Mouse (Mus musculus): ENCODE measurements around the gene BC049352. TPM values are rescaled to one million over a fixed set of nuclear protein-coding genes. Genes with fewer than 3 reads are reported as not detected.

The BC049352 gene
- polyA plus RNA-seq, 1 experiment from 2014 or later: 0.38 TPM

- H3K4me1 ChIP-seq (replicated peaks; ENCODE audit: control insufficient read depth, insufficient read depth, low read length): no peaks in the 10 kb centered on the region
- H3K36me3 ChIP-seq (ENCODE audit: control insufficient read depth, insufficient read depth): no peaks in the 10 kb centered on the region
- no peak overlapping the region for H3K9ac ChIP-seq (replicated peaks; ENCODE audit: low read depth, low read length)
- H3K27ac ChIP-seq (ENCODE audit: low read length): no peak overlapping the region
- 90% methylated on average over 6 of the region's 6 CpGs for WGBS
- no peak for ATAC-seq
- H3K4me3 ChIP-seq (replicated peaks; ENCODE audit: low read length): no peak overlapping the region
- H3K9me3 ChIP-seq (ENCODE audit: control insufficient read depth, low read length): no peaks in the 10 kb centered on the region
- H3K27me3 ChIP-seq (replicated peaks; ENCODE audit: control insufficient read depth, insufficient read depth, low read length): no peaks in the 10 kb centered on the region
- no peak overlapping the region for H3K4me2 ChIP-seq (ENCODE audit: low read length)
Measured at GRCm38 (mm10) chr9:45235668-45236227, 53.9 kb downstream of the BC049352 start.

DNA sequence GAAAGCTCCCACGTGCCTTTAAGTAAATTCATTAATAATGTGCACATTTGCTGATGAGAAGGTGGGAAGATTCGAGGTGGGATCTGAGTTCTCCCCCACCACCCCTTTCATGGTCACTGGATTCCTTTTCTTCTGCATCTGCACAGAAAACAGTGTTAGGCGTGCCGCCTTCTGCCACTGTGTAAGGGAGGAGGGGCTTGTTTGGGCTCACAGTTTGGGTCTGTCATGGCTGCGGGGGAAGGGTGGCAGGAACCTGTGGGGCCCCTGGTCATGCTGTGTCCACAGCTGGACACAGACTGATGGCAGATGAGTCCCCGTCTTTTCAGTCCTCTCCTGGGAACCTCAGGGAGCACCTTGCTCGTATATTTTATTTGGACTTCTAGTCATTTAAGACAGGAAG, 54.9 kb downstream of the BC049352 start:
- Histone ChIP-seq H3K9ac (replicated peaks; ENCODE audit: low read depth, low read length) (no peak overlapping the region), H3K4me2 (ENCODE audit: low read length) (no peak overlapping the region), H3K27ac (ENCODE audit: low read length) (no peak overlapping the region), H3K9me3 (ENCODE audit: control insufficient read depth, low read length) (no peaks in the 10 kb centered on the region), H3K4me3 (replicated peaks; ENCODE audit: low read length) (no peak overlapping the region), H3K36me3 (ENCODE audit: control insufficient read depth, insufficient read depth) (no peaks in the 10 kb centered on the region), H3K4me1 (replicated peaks; ENCODE audit: control insufficient read depth, insufficient read depth, low read length) (no peaks in the 10 kb centered on the region), H3K27me3 (replicated peaks; ENCODE audit: control insufficient read depth, insufficient read depth, low read length) (no peaks in the 10 kb centered on the region)
- ATAC-seq: no peak
- 46% methylated on average over 7 of the region's 7 CpGs for WGBS

- Histone ChIP-seq H3K4me1 (replicated peaks; ENCODE audit: control insufficient read depth, insufficient read depth, low read length) (no peaks in the 10 kb centered on the region), H3K27ac (ENCODE audit: low read length) (no peak overlapping the region), H3K36me3 (ENCODE audit: control insufficient read depth, insufficient read depth) (no peaks in the 10 kb centered on the region), H3K27me3 (replicated peaks; ENCODE audit: control insufficient read depth, insufficient read depth, low read length) (no peaks in the 10 kb centered on the region), H3K9me3 (ENCODE audit: control insufficient read depth, low read length) (no peaks in the 10 kb centered on the region), H3K4me3 (replicated peaks; ENCODE audit: low read length) (no peak overlapping the region), H3K4me2 (ENCODE audit: low read length) (no peak overlapping the region), H3K9ac (replicated peaks; ENCODE audit: low read depth, low read length) (no peak overlapping the region)
- no peak for ATAC-seq
- WGBS: 77% methylated on average over 5 of the region's 5 CpGs
Measured at GRCm38 (mm10) chr9:45241397-45241796, 59.6 kb downstream of the BC049352 start.

DNA sequence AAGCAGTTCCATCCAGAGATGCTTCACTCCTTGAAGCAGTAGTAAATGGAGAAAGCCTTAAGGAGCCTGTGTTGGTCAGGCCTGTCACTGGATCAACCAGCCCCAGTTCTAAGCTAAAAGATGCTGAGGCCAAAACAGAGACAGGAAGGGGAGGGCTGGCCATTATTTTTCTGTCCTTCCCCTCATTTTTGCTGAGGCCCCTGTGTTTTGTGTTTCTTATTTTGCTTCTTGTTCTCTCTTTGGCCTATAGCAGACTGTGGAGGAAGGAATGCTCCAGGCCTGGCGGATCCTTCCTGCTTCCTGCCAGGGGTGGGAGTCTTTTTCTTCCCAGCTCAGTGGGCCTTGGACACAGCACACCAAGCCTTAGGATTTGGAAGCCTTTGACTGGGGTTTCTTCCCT, 63.6 kb downstream of the BC049352 start:
- 79% methylated on average over 1 of the region's 1 CpGs for WGBS
- H3K4me2 ChIP-seq (ENCODE audit: low read length): no peak overlapping the region

GRCm38 (mm10) chr9:45246060-45246459, 64.3 kb downstream of the BC049352 start:
- no peak overlapping the region for H3K9ac ChIP-seq (replicated peaks; ENCODE audit: low read depth, low read length)
- H3K9me3 ChIP-seq (ENCODE audit: control insufficient read depth, low read length): no peaks in the 10 kb centered on the region
- no peaks in the 10 kb centered on the region for H3K36me3 ChIP-seq (ENCODE audit: control insufficient read depth, insufficient read depth)
- no peaks in the 10 kb centered on the region for H3K27me3 ChIP-seq (replicated peaks; ENCODE audit: control insufficient read depth, insufficient read depth, low read length)
- no peak overlapping the region for H3K27ac ChIP-seq (ENCODE audit: low read length)
- H3K4me2 ChIP-seq (ENCODE audit: low read length): no peak overlapping the region
- ATAC-seq: no peak
- 89% methylated on average over 6 of the region's 6 CpGs for WGBS
- no peak overlapping the region for H3K4me3 ChIP-seq (replicated peaks; ENCODE audit: low read length)
- H3K4me1 ChIP-seq (replicated peaks; ENCODE audit: control insufficient read depth, insufficient read depth, low read length): no peaks in the 10 kb centered on the region

More for the DNA sequence above, 63.6 kb downstream of the BC049352 start:
- no peaks in the 10 kb centered on the region for H3K27me3 ChIP-seq (replicated peaks; ENCODE audit: control insufficient read depth, insufficient read depth, low read length)
- H3K27ac ChIP-seq (ENCODE audit: low read length): no peak overlapping the region
- no peaks in the 10 kb centered on the region for H3K9me3 ChIP-seq (ENCODE audit: control insufficient read depth, low read length)
- no peaks in the 10 kb centered on the region for H3K4me1 ChIP-seq (replicated peaks; ENCODE audit: control insufficient read depth, insufficient read depth, low read length)
- ATAC-seq: no peak
- no peak overlapping the region for H3K9ac ChIP-seq (replicated peaks; ENCODE audit: low read depth, low read length)
- no peaks in the 10 kb centered on the region for H3K36me3 ChIP-seq (ENCODE audit: control insufficient read depth, insufficient read depth)
- H3K4me3 ChIP-seq (replicated peaks; ENCODE audit: low read length): no peak overlapping the region

DNA sequence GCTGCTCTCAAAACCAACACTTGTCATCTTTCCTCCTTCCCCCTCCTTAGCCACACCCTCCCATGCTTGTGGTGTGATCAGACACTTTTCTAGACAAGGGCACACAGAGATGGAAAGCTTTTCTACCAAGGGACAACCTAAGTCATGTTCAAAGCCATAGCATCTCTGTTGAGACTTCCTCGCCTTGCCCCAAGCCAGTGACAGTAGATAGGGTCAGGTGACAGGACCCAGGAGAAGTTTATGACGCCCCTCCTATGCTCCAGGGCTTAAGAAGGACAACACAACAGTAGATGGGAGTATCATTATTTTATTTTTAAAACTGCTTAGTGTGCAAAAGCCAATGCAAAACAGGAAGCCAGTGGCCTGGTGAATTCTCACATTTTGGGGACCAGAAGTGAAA, 65.7 kb downstream of the BC049352 start:
- no peak overlapping the region for H3K4me3 ChIP-seq (replicated peaks; ENCODE audit: low read length)
- no peak overlapping the region for H3K27ac ChIP-seq (ENCODE audit: low read length)
- H3K27me3 ChIP-seq (replicated peaks; ENCODE audit: control insufficient read depth, insufficient read depth, low read length): no peaks in the 10 kb centered on the region
- no peaks in the 10 kb centered on the region for H3K36me3 ChIP-seq (ENCODE audit: control insufficient read depth, insufficient read depth)
- ATAC-seq: no peak
- no peaks in the 10 kb centered on the region for H3K9me3 ChIP-seq (ENCODE audit: control insufficient read depth, low read length)
- H3K4me2 ChIP-seq (ENCODE audit: low read length): no peak overlapping the region
- H3K9ac ChIP-seq (replicated peaks; ENCODE audit: low read depth, low read length): no peak overlapping the region
- WGBS: 67% methylated on average over 2 of the region's 2 CpGs
- no peaks in the 10 kb centered on the region for H3K4me1 ChIP-seq (replicated peaks; ENCODE audit: control insufficient read depth, insufficient read depth, low read length)

- no peak overlapping the region for H3K9ac ChIP-seq (replicated peaks; ENCODE audit: low read depth, low read length)
- H3K36me3 ChIP-seq (ENCODE audit: control insufficient read depth, insufficient read depth): no peaks in the 10 kb centered on the region
- no peak overlapping the region for H3K27ac ChIP-seq (ENCODE audit: low read length)
- no peaks in the 10 kb centered on the region for H3K9me3 ChIP-seq (ENCODE audit: control insufficient read depth, low read length)
- WGBS: 91% methylated on average over 7 of the region's 7 CpGs
- H3K27me3 ChIP-seq (replicated peaks; ENCODE audit: control insufficient read depth, insufficient read depth, low read length): no peaks in the 10 kb centered on the region
- ATAC-seq: no peak
- no peak overlapping the region for H3K4me3 ChIP-seq (replicated peaks; ENCODE audit: low read length)
- H3K4me2 ChIP-seq (ENCODE audit: low read length): no peak overlapping the region
- no peaks in the 10 kb centered on the region for H3K4me1 ChIP-seq (replicated peaks; ENCODE audit: control insufficient read depth, insufficient read depth, low read length)
Measured at GRCm38 (mm10) chr9:45250306-45250705, 68.5 kb downstream of the BC049352 start.

- Histone ChIP-seq H3K9me3 (ENCODE audit: control insufficient read depth, low read length) (no peaks in the 10 kb centered on the region), H3K4me2 (ENCODE audit: low read length) (no peak overlapping the region), H3K4me3 (replicated peaks; ENCODE audit: low read length) (no peak overlapping the region), H3K9ac (replicated peaks; ENCODE audit: low read depth, low read length) (no peak overlapping the region), H3K27me3 (replicated peaks; ENCODE audit: control insufficient read depth, insufficient read depth, low read length) (no peaks in the 10 kb centered on the region), H3K36me3 (ENCODE audit: control insufficient read depth, insufficient read depth) (no peaks in the 10 kb centered on the region), H3K4me1 (replicated peaks; ENCODE audit: control insufficient read depth, insufficient read depth, low read length) (no peaks in the 10 kb centered on the region), H3K27ac (ENCODE audit: low read length) (no peak overlapping the region)
- WGBS: 69% methylated on average over 3 of the region's 3 CpGs
- no peak for ATAC-seq
Measured at GRCm38 (mm10) chr9:45251281-45251680, 69.5 kb downstream of the BC049352 start.

GRCm38 (mm10) chr9:45251990-45252389, 70.2 kb downstream of the BC049352 start:
- Histone ChIP-seq H3K27me3 (replicated peaks; ENCODE audit: control insufficient read depth, insufficient read depth, low read length) (no peaks in the 10 kb centered on the region), H3K4me2 (ENCODE audit: low read length) (no peak overlapping the region), H3K36me3 (ENCODE audit: control insufficient read depth, insufficient read depth) (no peaks in the 10 kb centered on the region), H3K4me3 (replicated peaks; ENCODE audit: low read length) (no peak overlapping the region), H3K9me3 (ENCODE audit: control insufficient read depth, low read length) (no peaks in the 10 kb centered on the region), H3K9ac (replicated peaks; ENCODE audit: low read depth, low read length) (no peak overlapping the region), H3K27ac (ENCODE audit: low read length) (no peak overlapping the region), H3K4me1 (replicated peaks; ENCODE audit: control insufficient read depth, insufficient read depth, low read length) (no peaks in the 10 kb centered on the region)
- no peak for ATAC-seq
- 79% methylated on average over 4 of the region's 4 CpGs for WGBS

DNA sequence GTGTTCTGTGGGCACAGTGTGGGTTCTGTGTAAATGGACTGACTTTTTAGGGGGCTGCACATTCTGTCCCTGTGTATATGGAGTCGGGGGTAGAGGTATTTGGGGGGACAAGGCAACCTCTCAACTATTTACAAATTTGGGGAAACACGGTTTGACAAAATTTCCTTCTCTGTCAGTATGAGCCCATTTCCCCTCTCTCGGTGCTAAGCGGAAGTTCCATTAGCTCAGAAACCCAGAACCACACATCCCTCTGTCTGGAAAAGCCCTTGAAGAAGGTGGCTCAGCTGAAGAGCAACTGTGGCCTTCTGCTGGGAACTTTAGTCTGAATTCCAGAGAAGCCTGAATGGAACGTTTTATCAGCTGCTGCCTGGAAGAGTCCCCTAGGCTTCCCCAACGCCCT, 70.6 kb downstream of the BC049352 start:
- no peak for ATAC-seq
- Histone ChIP-seq H3K4me2 (ENCODE audit: low read length) (no peak overlapping the region), H3K36me3 (ENCODE audit: control insufficient read depth, insufficient read depth) (no peaks in the 10 kb centered on the region), H3K4me1 (replicated peaks; ENCODE audit: control insufficient read depth, insufficient read depth, low read length) (no peaks in the 10 kb centered on the region), H3K4me3 (replicated peaks; ENCODE audit: low read length) (no peak overlapping the region), H3K27ac (ENCODE audit: low read length) (no peak overlapping the region), H3K9me3 (ENCODE audit: control insufficient read depth, low read length) (no peaks in the 10 kb centered on the region), H3K27me3 (replicated peaks; ENCODE audit: control insufficient read depth, insufficient read depth, low read length) (no peaks in the 10 kb centered on the region), H3K9ac (replicated peaks; ENCODE audit: low read depth, low read length) (no peak overlapping the region)
- WGBS: 77% methylated on average over 6 of the region's 6 CpGs
